Mouse (Mus musculus) ES-E14 (cell line): Measurements from ENCODE around the gene Zfp408.

Experiments
- CHD2 ChIP-seq: IDR thresholded peaks from 2 replicates; pipeline ENCODE4 v1.6.1; 2014; ENCODE audit warnings: mild to moderate bottlenecking, low read depth, low read length, inconsistent platforms
- HCFC1 ChIP-seq: IDR thresholded peaks from 2 replicates; pipeline ENCODE4 v1.6.1; 2012; ENCODE audit warnings: low read length, inconsistent platforms, borderline replicate concordance; ENCODE audit not compliant: insufficient read depth
- MAFK ChIP-seq: IDR thresholded peaks from 2 replicates; pipeline ENCODE4 v1.6.1; 2014; ENCODE audit warnings: mild to moderate bottlenecking, low read depth, low read length, inconsistent platforms; ENCODE audit not compliant: insufficient read depth
- ZC3H11A ChIP-seq: IDR thresholded peaks from 2 replicates; pipeline ENCODE4 v1.6.1; 2012; ENCODE audit warnings: low read depth, mild to moderate bottlenecking, inconsistent platforms, low read length, borderline replicate concordance
- ZNF384 ChIP-seq: IDR thresholded peaks from 2 replicates; pipeline ENCODE4 v1.6.1; 2012; ENCODE audit warnings: low read depth, low read length, inconsistent platforms

GRCm38 (mm10) chr2:91635486-91635885 lies 14.1 kb downstream of the Zfp408 start:
- no peak for TF ChIP-seq CHD2
- no peak for TF ChIP-seq HCFC1
- TF ChIP-seq ZNF384: no peak
- no peak for TF ChIP-seq ZC3H11A
- no peak for TF ChIP-seq MAFK
